Mouse (Mus musculus) urinary bladder, adult 18-20 months (tissue): ENCODE data around the gene Stap2.

Experiments
- DNase-seq, 2 experiments: peaks; one replicate each; pipeline ENCODE4 v3.0.0; 2022; ENCODE audit warnings: low spot score in 2 of 2, mixed read lengths in 2 of 2

Stap2 gene

GRCm38 (mm10) chr17:56005415-56006061 lies at the start of gene Stap2, which contains the start of gene Mpnd:
Gene Stap2, minus strand, starts transcription at chr17:56005584.
Gene Mpnd, plus strand, starts transcription at chr17:56005711.
- peak; percentile 51 to 55 for DNase-seq

GRCm38 (mm10) chr17:56054938-56055337 lies 49.6 kb upstream of the Stap2 start:
- no peak for DNase-seq

GRCm38 (mm10) chr17:56051369-56051768 lies 46.0 kb upstream of the Stap2 start:
- peak in 1 of 2 experiments; percentile 42 for DNase-seq

DNA sequence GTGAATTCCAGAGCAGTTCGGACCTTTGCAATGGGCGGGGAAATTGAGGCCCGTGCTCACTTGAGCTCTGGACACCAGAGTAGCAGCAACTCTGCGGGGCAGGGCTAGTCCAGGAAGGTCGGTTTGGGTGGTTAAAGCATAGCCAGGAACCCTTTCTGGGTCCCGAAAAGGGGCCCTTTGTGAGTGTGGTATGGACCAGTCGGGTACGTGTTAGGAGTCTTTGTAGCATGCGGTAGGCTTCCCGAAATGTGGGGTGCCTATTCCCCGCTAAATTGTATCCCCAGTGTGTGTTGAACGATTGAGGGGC lies 35.4 kb upstream of the Stap2 start:
- no peak for DNase-seq

DNA sequence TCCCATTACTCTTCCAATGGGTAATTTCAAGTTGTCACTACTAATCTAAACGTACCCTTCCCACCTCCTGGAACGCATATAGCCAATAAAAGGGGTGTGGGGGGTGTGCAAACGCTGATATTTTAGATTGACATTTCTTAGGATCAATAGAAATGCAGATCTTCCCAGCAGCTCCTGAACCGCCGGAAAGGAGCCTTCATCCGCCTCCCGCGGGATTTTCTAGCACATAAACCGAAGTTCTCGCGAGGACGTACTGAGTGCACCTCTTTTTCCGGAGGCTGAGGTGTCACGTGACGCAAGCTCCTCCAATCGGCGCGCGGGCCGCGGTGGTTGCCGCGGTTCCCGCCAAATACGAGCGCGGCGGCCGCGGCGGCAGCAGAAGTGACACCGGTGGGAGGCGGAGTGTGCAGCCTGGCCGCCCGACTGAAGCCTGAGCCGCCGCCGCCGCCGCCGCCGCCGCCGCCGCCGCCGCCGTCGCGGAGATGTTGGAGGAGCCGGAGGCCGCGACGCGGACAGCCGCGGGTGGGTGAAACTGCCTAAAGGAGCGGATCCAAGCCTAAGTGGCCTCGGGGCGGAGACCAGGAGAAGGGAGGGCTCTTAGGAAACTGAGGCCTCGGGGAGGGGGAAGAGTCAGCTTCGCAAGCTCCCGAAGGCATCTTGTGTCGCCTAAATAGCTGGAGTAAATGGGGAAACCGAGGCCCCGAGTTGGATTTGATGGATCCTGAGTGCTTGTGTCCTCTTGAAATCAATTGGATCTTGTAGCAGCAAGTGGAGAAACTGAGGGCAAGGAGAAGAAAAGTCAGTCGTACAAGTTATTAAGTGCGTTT lies 34.9 kb upstream of the Stap2 start, which contains the start of gene Chaf1a:
TSS of gene Chaf1a (plus strand) at position 410 of the 827 bp plus-strand sequence.
- peak; percentile 92 to 95 for DNase-seq

- DNase-seq, result no peak
Measured at GRCm38 (mm10) chr17:56039345-56039744, 34.0 kb upstream of the Stap2 start.

GRCm38 (mm10) chr17:56038583-56039261 lies 33.3 kb upstream of the Stap2 start:
- DNase-seq, result no peak

- DNase-seq, result no peak
Measured at GRCm38 (mm10) chr17:56036901-56037287, 31.5 kb upstream of the Stap2 start.

GRCm38 (mm10) chr17:56036176-56036900 lies 31.0 kb upstream of the Stap2 start, which contains the start of gene Sh3gl1:
Gene Sh3gl1, minus strand, starts transcription at chr17:56036635.
- DNase-seq, result peak; percentile 97 to 98

- DNase-seq, result no peak
Measured at GRCm38 (mm10) chr17:56035216-56035615, 29.8 kb upstream of the Stap2 start.

DNA sequence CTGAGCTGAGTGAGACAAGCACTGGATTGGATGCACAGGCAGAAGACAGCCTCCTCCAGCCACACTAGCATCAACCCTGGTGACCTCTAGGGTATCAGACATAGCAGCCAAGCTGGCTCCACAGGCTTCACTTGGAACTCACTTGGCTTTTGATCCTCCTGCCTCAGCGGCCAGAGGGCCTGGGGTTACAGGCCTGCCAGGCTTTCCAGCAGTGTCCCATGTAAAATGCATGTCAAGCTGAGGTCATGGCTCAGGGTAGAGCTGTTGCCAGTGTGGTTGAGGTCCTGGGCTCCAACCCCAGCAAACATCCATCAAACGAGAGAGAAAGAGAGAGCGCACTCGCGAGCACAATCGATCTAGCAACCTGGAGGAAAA lies 29.3 kb upstream of the Stap2 start:
- DNase-seq, result no peak

DNA sequence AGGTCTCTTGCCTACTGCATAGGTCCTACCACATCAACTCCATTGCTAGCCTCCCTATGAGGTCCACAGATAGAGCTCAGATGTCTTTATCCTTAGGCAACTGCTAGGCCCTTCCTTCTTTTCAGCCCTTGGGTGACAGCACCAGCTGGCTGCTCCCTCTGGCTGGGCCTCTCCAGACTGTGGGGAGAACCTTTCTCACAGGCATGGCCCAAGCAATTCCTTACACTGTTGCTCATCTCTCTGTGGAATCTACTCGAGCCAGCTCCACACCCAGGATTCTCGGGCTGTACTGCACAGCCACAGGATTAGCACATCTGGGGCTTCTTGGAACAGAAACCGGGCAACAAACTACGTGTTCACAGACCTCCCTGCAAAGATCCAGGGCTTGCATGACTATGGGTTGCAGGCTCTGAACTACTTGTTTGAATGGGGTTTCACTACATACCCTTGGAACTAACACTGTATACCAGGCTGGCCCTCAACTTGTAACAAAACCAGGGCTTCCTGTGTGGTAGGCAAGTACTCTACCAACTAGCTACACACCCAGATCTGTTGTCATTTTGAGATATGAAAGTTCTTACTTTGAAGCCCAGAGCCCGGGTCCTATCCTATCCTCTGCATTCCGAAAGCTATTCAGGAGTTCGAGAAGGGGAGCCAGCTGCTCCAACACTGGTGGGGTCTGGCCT lies 28.8 kb upstream of the Stap2 start:
- no peak for DNase-seq

DNA sequence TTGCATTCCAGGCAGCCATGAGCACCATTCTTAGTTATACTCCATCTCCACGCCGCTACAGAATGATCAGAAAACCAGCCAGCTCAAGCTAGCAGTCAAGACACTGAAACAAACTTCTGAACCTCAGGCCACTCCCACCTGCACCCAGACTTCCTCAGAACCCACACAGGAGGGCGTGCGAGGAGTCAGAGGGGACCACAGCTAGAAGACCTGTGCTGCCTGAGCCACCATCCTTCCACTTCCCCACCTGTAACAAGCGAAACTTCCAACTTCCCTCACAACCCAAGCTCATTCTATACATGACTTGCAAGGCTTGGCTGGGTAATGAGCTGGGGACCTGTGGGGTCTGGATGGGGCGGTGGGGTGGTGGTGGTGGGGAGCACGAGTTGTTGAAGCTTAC lies 27.4 kb upstream of the Stap2 start:
- no peak for DNase-seq

DNA sequence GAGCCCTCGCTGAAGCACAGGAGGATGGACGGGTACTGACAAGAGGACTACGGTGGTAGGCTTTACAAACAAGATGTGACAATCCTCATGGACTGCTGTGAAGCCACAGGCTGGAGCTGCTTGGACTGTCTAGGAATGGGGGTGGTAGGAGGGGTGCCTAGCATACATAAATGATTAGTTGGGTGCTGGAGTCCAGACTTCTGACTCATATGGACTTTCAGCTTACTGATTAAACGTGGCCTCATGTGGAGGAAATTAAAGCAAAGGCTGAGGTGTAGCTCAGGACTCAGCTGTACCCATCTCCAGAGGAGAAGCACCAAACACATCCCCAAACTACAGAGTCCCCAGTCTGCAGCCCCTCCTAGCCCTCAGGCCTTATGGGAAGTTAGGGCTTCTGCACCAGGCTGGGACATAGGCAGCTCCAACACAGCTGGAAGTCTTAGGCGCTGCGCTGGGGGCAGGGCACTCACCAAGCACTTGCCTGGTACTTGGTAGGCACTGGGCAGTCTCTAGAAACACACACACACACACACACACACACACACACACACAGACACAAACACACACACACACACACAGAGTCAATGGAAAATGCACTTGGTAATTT lies 26.8 kb upstream of the Stap2 start:
- no peak for DNase-seq

DNA sequence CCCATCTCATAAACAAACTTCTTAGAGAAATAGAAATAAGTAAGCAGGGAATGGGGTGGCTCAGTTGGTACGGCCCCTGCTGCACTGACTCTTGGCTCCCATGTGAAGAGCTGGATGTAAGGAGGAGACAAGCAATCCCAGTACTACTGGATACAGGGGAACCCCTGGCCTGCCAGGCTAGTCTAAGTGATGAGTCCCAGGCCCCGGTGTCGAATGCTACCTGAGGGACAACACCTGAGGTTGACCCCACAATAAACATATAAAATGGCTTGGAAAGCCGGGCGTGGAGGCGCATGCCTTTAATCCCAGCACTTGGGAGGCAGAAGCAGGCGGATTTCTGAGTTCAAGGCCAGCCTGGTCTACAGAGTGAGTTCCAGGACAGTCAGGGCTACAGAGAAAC lies 26.0 kb upstream of the Stap2 start:
- DNase-seq, result no peak

- DNase-seq, result no peak
Measured at GRCm38 (mm10) chr17:56030919-56031318, 25.5 kb upstream of the Stap2 start.

- no peak for DNase-seq
Measured at GRCm38 (mm10) chr17:56030238-56030870, 25.0 kb upstream of the Stap2 start.

DNA sequence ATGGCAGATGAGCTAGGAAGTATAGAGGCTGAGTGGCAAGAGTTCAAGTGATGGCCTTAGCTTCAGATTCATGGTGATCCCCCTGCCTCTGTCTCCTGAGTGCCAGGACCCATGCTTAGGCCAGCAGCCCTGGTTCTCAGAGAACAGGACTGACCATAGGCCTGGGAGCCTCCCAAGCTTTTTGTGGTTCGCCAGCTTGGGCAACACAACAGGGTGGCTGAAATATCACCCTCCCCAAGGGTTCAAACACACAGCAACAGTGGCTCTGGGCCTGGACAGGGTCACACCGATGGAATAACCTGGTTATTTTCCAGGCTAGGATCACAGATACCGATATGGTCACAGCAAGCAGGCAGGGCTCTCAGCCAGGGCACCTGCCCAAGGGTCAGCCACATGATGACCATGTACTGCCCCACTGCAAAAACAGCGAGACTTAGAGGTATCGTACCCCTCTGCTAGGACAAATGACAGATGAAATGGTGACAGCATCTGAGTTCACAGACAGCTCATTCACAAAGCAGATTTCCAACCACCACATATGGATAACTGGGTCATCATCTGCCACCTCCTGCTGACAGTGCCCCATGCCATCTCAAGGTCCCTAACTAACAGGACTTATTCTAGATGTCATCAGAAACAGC lies 22.5 kb upstream of the Stap2 start:
- no peak for DNase-seq

- DNase-seq, result no peak
Measured at GRCm38 (mm10) chr17:56026881-56027280, 21.5 kb upstream of the Stap2 start.

DNA sequence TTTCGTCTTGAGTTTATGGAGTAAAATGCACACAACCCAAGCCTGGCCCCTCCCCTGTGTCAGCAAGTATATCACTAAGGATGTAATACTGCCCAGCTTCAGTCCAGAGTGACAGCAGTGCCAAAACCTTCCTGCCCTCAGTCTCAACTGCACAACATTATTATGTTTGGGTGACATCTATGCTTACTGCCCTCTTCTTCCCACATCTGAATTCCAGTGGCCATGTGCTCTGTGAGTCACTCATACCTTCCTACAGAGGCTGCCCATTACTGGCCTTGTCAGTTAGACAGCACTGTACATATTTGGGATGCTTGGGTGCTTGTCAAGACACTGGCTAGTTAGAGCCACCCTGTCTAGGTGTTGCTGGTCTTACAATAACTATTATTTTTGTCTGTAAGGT lies 20.9 kb upstream of the Stap2 start:
- no peak for DNase-seq
